Mouse (Mus musculus) adrenal gland, postnatal 14 days (tissue): ENCODE measurements at regions not wholly inside any gene's neighbourhood (a gene's known extent, or its start where the extent isn't known, plus 50 kb on each side); places are given as distances from the start of the nearest gene placed in this dataset.

Experiments
- DNase-seq: peaks from one replicate; pipeline ENCODE4 v3.0.0; 2021; ENCODE audit warnings: mixed read lengths

- DNase-seq, result no peak
Measured at GRCm38 (mm10) chr13:30484527-30485185, 60.5 kb downstream of the Uqcrfs1 start.

DNA sequence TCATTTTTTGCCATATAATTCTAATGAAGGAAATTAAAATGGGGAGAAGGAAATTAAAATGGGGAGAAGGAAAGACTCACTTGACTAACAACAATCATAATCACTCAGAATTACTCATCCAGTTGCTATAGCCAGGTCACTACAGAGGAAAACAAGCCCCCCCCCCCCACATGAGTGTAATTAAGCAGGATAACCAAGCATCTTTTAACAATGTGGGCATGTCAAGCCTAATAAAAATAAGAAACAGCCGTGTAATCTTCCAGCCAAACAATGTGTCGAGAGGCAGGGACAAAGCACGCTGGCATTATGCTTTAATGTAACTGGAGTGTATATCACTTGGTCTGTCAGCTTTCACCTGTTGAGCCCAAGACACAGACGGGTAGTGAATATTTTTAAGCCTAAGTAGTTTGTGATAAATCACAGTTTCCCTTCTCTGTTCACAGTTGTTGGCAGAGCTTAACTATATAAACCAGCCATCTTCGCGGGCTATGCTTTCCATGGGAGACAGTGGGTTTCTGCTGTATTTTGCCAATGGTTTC is 66.0 kb downstream of the Uqcrfs1 start:
- DNase-seq, result no peak

- peak; percentile 32 for DNase-seq
Measured at GRCm38 (mm10) chr13:30478556-30478955, 66.6 kb downstream of the Uqcrfs1 start.

DNA sequence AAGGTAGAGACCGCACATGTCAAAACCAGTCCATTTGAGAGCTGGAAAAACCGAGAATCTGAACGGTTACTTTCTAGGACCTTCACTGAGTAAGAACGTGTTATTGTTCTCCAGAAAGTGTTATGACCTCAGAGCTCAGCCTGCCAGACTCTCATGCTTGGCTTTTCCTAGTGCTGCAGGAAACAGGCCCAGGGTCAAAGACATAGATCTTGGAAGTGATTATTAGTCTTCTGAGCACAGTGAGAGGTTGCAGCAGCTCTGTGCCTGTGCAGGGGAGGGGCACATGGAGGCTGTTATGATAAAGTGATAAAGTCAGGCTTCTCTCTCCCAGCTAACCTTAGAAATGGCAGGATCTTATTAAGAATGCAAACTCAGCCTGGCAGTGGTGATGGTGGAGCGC is 73.9 kb downstream of the Uqcrfs1 start:
- DNase-seq, result peak; percentile 57

- no peak for DNase-seq
Measured at GRCm38 (mm10) chr13:30467104-30467503, 78.1 kb downstream of the Uqcrfs1 start.

GRCm38 (mm10) chr13:30465439-30465838 is 79.7 kb downstream of the Uqcrfs1 start:
- no peak for DNase-seq

DNA sequence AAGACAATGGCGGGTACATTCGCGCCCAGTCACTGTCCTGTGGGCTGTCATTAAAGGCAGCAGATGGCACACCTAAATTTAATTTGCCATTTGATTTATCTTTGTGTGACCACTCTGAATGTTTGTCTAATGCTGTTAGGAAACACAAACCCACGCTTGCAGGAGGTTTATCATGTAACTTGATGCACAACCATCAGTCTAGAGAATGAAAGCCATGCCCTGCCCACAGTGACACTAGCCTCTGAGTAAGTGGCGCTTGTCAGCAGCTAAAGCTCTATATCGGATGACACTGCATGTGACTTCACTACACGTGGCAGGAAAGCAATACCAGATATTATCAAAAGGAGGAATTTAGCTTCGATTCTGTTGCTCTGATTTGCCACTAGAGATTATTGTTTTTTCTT is 89.9 kb downstream of the Uqcrfs1 start:
- peak; percentile 12 for DNase-seq

DNA sequence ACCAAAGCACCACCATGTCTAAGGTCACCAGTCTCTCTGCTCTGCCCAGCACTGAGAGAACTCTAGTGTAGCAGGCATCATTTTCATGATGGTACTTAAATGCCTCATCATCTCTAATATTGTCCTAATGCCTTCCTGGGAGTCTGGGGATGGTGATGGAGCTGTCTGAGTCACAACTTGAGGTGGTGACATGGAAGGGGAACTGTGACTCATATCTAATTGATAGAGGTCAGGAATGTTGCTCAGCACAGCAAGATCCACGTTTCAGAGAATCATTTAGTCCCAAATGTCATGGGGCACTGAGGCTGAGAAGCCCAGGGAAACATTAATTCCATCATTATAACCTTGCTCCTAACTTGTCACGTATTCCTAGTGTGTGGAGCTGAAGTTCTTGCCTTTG is 93.0 kb downstream of the Uqcrfs1 start:
- no peak for DNase-seq

- no peak for DNase-seq
Measured at GRCm38 (mm10) chr13:30448895-30449294, 96.3 kb downstream of the Uqcrfs1 start.
